Mouse (Mus musculus) midbrain, embryonic 10.5 days (tissue): ENCODE results near the gene Vwf. TPM values are rescaled to one million over a fixed set of nuclear protein-coding genes. Genes with fewer than 3 reads are reported as not detected.

Source experiments
- DNase-seq: peaks from one replicate; pipeline ENCODE4 v3.0.0-alpha.2; 2017; ENCODE audit warnings: low spot score
- H3K27ac ChIP-seq: fragments of 300-500 bp; sonication (generic); replicated peaks from 2 replicates; pipeline ENCODE4 v1.5.1; 2016; ENCODE audit warnings: mild to moderate bottlenecking
- H3K27me3 ChIP-seq: fragments of 300-500 bp; sonication (generic); 2 replicates; pipeline ENCODE4 v1.6.1; 2016; ENCODE audit warnings: low read depth, mild to moderate bottlenecking; ENCODE audit not compliant: poor library complexity, severe bottlenecking
- H3K36me3 ChIP-seq: fragments of 300-500 bp; sonication (generic); 2 replicates; pipeline ENCODE4 v1.6.1; 2016; ENCODE audit warnings: mild to moderate bottlenecking, moderate library complexity
- H3K4me1 ChIP-seq: fragments of 300-500 bp; sonication (generic); 2 replicates; pipeline ENCODE4 v1.6.1; 2016
- H3K4me3 ChIP-seq: fragments of 300-500 bp; sonication (generic); 2 replicates; pipeline ENCODE4 v1.5.1; 2016; ENCODE audit warnings: mild to moderate bottlenecking, moderate library complexity
- H3K9me3 ChIP-seq: fragments of 300-500 bp; sonication (generic); replicated peaks from 2 replicates; pipeline ENCODE4 v1.6.1; 2016; ENCODE audit warnings: mild to moderate bottlenecking
- WGBS: fragments of 180-500 bp; shearing (Covaris S2); methylation state at CpG from one replicate; pipeline ENCODE4 v1.1.7; 2016; 5-methylcytosine and 5-hydroxymethylcytosine counted together
- polyA plus RNA-seq: library from polyadenylated mRNA; unstranded; fragments of >200 nt; fragmentation: Nextera tagmentation; extraction: Ambion mirVana; gene quantifications from 2 replicates; pipeline ENCODE4 v1.2.1, GENCODE M21; 2016

Gene Vwf
- polyA plus RNA-seq, 1 experiment from 2014 or later, result 5.8 TPM

- 78% methylated on average over 4 of the region's 4 CpGs for WGBS
- Histone ChIP-seq H3K27me3 (peaks cover 7% of the 10 kb centered on the region; the same call in 1 of the 2 replicates), H3K9me3 (no peaks in the 10 kb centered on the region), H3K4me3 (no peak overlapping the region), H3K4me1 (peaks cover 40% of the 10 kb centered on the region), H3K27ac (no peak overlapping the region), H3K36me3 (no peaks in the 10 kb centered on the region)
- DNase-seq, result no peak
Measured at GRCm38 (mm10) chr6:125594825-125595224, 48.3 kb downstream of the Vwf start.

- 30% methylated on average over 16 of the region's 16 CpGs for WGBS
Measured at GRCm38 (mm10) chr6:125596701-125597318, 50.2 kb downstream of the Vwf start.

GRCm38 (mm10) chr6:125597716-125598115 is 51.1 kb downstream of the Vwf start:
- no peak overlapping the region for H3K4me3 ChIP-seq
- H3K27ac ChIP-seq, result no peak overlapping the region; the same call in 1 of the 2 replicates
- 84% methylated on average over 4 of the region's 4 CpGs for WGBS

More at GRCm38 (mm10) chr6:125596701-125597318, 50.2 kb downstream of the Vwf start:
- Histone ChIP-seq H3K36me3 (no peaks in the 10 kb centered on the region), H3K27ac (peak overlapping the region; percentile 71), H3K4me1 (peaks cover 29% of the 10 kb centered on the region), H3K4me3 (no peak overlapping the region), H3K9me3 (no peaks in the 10 kb centered on the region), H3K27me3 (peaks cover 9% of the 10 kb centered on the region; the same call in 1 of the 2 replicates)
- DNase-seq, result peak; percentile 62

GRCm38 (mm10) chr6:125600036-125600558 is 53.5 kb downstream of the Vwf start:
- peaks cover 41% of the 10 kb centered on the region for H3K4me1 ChIP-seq
- DNase-seq, result peak; percentile 71

More at GRCm38 (mm10) chr6:125597716-125598115, 51.1 kb downstream of the Vwf start:
- no peak for DNase-seq
- Histone ChIP-seq H3K9me3 (no peaks in the 10 kb centered on the region), H3K36me3 (no peaks in the 10 kb centered on the region), H3K27me3 (peaks cover 18% of the 10 kb centered on the region), H3K4me1 (peaks cover 31% of the 10 kb centered on the region)

GRCm38 (mm10) chr6:125600669-125601068 is 54.1 kb downstream of the Vwf start:
- peaks cover 37% of the 10 kb centered on the region for H3K4me1 ChIP-seq
- no peak overlapping the region for H3K27ac ChIP-seq
- peaks cover 24% of the 10 kb centered on the region for H3K27me3 ChIP-seq
- 81% methylated on average over 8 of the region's 8 CpGs for WGBS
- no peaks in the 10 kb centered on the region for H3K9me3 ChIP-seq
- no peak overlapping the region for H3K4me3 ChIP-seq
- DNase-seq, result no peak
- H3K36me3 ChIP-seq, result no peaks in the 10 kb centered on the region

More at GRCm38 (mm10) chr6:125600036-125600558, 53.5 kb downstream of the Vwf start:
- Histone ChIP-seq H3K27me3 (peaks cover 24% of the 10 kb centered on the region), H3K27ac (no peak overlapping the region), H3K9me3 (no peaks in the 10 kb centered on the region), H3K36me3 (no peaks in the 10 kb centered on the region), H3K4me3 (no peak overlapping the region)
- 43% methylated on average over 9 of the region's 9 CpGs for WGBS

GRCm38 (mm10) chr6:125601190-125601589 is 54.6 kb downstream of the Vwf start:
- H3K27me3 ChIP-seq, result peaks cover 24% of the 10 kb centered on the region
- 69% methylated on average over 4 of the region's 4 CpGs for WGBS
- H3K9me3 ChIP-seq, result no peaks in the 10 kb centered on the region
- no peak overlapping the region for H3K27ac ChIP-seq
- no peaks in the 10 kb centered on the region for H3K36me3 ChIP-seq
- no peak overlapping the region for H3K4me3 ChIP-seq
- no peak for DNase-seq
- peaks cover 31% of the 10 kb centered on the region for H3K4me1 ChIP-seq

GRCm38 (mm10) chr6:125601748-125602147 is 55.2 kb downstream of the Vwf start:
- H3K9me3 ChIP-seq, result no peaks in the 10 kb centered on the region
- peaks cover 24% of the 10 kb centered on the region for H3K27me3 ChIP-seq
- no peak overlapping the region for H3K27ac ChIP-seq
- WGBS, result 86% methylated on average over 5 of the region's 5 CpGs
- no peak overlapping the region for H3K4me3 ChIP-seq
- H3K4me1 ChIP-seq, result peaks cover 26% of the 10 kb centered on the region
- no peaks in the 10 kb centered on the region for H3K36me3 ChIP-seq
- DNase-seq, result no peak

GRCm38 (mm10) chr6:125602354-125602753 is 55.8 kb downstream of the Vwf start:
- Histone ChIP-seq H3K9me3 (no peaks in the 10 kb centered on the region), H3K4me3 (no peak overlapping the region), H3K27me3 (peaks cover 24% of the 10 kb centered on the region), H3K36me3 (no peaks in the 10 kb centered on the region), H3K27ac (peak overlapping the region; percentile 63; the same call in 1 of the 2 replicates), H3K4me1 (peaks cover 20% of the 10 kb centered on the region)
- 76% methylated on average over 5 of the region's 5 CpGs for WGBS
- no peak for DNase-seq

GRCm38 (mm10) chr6:125603234-125603633 is 56.7 kb downstream of the Vwf start:
- no peaks in the 10 kb centered on the region for H3K9me3 ChIP-seq
- peak; percentile 90 for DNase-seq
- WGBS, result 5% methylated on average over 18 of the region's 18 CpGs
- peaks cover 24% of the 10 kb centered on the region for H3K27me3 ChIP-seq
- no peaks in the 10 kb centered on the region for H3K36me3 ChIP-seq
- H3K4me1 ChIP-seq, result peaks cover 13% of the 10 kb centered on the region
- H3K27ac ChIP-seq, result peak overlapping the region; percentile 63; the same call in 1 of the 2 replicates
- H3K4me3 ChIP-seq, result peak overlapping the region; percentile 23

- DNase-seq, result no peak
- H3K9me3 ChIP-seq, result no peaks in the 10 kb centered on the region
- H3K4me3 ChIP-seq, result peak overlapping the region; percentile 23
- H3K27ac ChIP-seq, result no peak overlapping the region
- H3K36me3 ChIP-seq, result no peaks in the 10 kb centered on the region
- H3K27me3 ChIP-seq, result peaks cover 20% of the 10 kb centered on the region
- peaks cover 13% of the 10 kb centered on the region for H3K4me1 ChIP-seq
- WGBS, result 83% methylated on average over 26 of the region's 26 CpGs
Measured at GRCm38 (mm10) chr6:125603678-125604462, 57.3 kb downstream of the Vwf start.

GRCm38 (mm10) chr6:125604463-125605191 is 58.1 kb downstream of the Vwf start:
- Histone ChIP-seq H3K9me3 (no peaks in the 10 kb centered on the region), H3K27me3 (peaks cover 20% of the 10 kb centered on the region), H3K36me3 (no peaks in the 10 kb centered on the region), H3K27ac (no peak overlapping the region), H3K4me1 (peaks cover 13% of the 10 kb centered on the region), H3K4me3 (no peak overlapping the region)
- peak; percentile 79 for DNase-seq
- WGBS, result 33% methylated on average over 9 of the region's 9 CpGs

- H3K27me3 ChIP-seq, result 0 out of 2 replicates have a peak, but pooled peaks cover 1% of the 10 kb centered on the region
- no peaks in the 10 kb centered on the region for H3K9me3 ChIP-seq
- no peaks in the 10 kb centered on the region for H3K4me1 ChIP-seq
- no peak overlapping the region for H3K4me3 ChIP-seq
- no peak for DNase-seq
- WGBS, result 73% methylated on average over 6 of the region's 6 CpGs
- H3K36me3 ChIP-seq, result no peaks in the 10 kb centered on the region
- no peak overlapping the region for H3K27ac ChIP-seq
Measured at GRCm38 (mm10) chr6:125609025-125609424, 62.5 kb downstream of the Vwf start.
